Mouse (Mus musculus): ENCODE measurements around the gene Evpl.
"Not testable (repeated sequence)": the region's sequence is repeated elsewhere in the genome, so short reads cannot be mapped to it uniquely, and the experiment has no call there.

Gene Evpl

DNA sequence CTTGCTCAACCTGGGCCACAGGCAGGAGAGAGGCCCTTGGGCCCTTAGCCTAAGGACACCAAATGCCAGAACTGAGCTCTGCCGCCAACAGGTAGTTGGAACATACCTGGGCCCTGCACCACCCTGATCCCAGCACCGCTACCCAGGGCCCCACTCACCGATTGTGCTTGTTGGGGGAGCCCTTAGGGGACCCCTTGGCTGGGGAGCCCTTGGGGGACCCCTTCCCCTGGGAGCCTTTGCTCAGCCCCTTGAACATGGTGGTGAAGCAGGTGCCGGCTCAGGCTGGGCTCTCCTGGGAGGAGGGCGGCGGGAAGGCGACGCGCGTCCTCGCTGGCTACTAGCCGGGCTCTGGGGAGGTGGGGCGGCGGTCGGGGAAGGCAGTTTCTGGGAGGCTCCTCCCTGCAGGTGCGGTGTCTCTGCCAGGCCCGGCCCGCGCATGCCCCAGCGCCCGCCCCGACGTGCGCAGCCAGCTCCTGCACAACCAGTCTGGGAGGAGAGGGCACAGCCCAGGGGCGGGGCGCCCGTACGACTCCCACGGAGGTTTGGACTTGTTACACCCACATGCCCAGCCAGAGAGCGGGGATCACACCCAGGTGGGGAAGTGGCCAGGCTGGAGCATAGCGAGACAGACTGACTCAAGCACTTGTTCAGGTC is at the start of gene Evpl:
Gene Evpl, minus strand, starts transcription at position 336 of the 654 bp plus-strand sequence.
- no peak for DNase-seq

DNA sequence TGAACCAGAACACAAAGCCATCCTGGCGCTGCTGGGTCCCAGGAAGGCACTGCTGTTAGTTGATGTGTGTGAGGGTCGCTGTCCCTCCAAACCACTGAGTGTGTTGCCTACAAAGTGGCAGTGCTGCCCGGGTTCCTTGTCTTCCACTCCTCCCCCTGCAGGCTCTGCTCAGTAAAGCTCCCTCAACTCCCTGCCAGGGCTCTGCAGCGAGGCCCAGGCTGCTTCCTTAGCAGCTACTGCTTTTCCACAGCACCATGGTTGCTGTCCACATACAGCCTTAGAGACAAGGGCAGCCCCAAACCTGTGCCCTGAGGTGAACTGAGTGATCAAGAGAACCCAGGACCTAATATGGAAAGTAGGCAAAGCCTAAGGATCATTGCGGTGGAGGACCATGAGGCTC is 49.5 kb upstream of the Evpl start:
- no peak for DNase-seq

DNA sequence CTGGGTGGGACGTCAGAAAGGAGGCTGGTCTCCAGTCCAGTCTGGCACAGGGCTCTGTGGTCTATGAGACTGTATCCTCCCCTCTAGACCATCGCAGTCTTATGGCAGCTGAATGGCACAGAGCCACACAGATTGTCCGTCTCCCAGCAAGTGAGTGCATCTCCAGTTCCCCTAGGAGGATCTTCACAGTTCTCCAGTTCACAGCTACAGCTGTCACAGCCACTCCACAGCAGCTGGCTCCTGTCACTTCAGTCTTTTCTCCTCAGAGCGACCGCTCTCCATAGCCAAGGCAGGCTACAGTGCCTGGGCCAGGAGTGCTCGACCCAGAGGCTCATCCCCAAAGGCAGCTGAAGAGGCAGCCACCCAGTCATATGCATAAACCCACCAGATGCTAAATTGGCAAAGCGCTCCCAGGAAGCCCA is 47.9 kb upstream of the Evpl start:
- no peak for DNase-seq

DNA sequence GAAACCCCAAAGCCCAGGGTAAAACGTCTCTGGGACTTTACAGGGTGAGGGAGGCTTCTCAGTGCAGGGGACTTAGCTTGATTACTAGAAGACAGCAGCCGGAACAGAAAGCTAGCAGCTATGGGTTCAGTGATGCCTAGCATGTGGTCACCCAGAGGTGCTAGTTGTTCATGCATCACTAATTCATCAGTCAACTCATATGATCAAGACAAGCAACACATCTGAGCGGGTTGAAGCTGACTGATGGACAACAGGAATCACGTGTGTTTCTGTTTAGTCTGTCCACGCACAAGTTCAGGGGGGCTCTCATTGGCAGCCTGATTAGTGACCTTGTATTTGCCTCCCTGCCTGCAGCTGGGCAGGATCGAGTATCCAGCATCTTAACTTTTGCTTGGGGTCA is 46.1 kb upstream of the Evpl start:
- DNase-seq: no peak

- no peak for DNase-seq
Measured at GRCm38 (mm10) chr11:116282912-116283521, 45.1 kb upstream of the Evpl start.

- DNase-seq: no peak
Measured at GRCm38 (mm10) chr11:116282089-116282488, 44.2 kb upstream of the Evpl start.

DNA sequence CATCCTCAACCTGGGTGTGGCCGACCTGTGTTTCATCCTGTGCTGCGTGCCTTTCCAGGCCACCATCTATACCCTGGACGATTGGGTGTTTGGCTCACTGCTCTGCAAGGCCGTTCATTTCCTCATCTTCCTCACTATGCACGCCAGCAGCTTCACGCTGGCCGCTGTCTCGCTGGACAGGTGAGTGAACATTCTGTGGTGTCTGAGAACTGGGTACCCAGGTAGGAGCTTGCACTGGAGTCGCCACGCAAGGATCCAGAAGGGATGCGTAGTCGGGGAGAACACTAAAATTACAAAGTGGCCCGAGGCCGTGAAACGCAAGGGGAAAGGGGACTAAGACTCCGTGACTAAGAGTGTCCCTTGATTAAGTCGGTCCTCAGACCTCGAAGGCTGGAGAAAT is 43.8 kb upstream of the Evpl start:
- DNase-seq: no peak

DNA sequence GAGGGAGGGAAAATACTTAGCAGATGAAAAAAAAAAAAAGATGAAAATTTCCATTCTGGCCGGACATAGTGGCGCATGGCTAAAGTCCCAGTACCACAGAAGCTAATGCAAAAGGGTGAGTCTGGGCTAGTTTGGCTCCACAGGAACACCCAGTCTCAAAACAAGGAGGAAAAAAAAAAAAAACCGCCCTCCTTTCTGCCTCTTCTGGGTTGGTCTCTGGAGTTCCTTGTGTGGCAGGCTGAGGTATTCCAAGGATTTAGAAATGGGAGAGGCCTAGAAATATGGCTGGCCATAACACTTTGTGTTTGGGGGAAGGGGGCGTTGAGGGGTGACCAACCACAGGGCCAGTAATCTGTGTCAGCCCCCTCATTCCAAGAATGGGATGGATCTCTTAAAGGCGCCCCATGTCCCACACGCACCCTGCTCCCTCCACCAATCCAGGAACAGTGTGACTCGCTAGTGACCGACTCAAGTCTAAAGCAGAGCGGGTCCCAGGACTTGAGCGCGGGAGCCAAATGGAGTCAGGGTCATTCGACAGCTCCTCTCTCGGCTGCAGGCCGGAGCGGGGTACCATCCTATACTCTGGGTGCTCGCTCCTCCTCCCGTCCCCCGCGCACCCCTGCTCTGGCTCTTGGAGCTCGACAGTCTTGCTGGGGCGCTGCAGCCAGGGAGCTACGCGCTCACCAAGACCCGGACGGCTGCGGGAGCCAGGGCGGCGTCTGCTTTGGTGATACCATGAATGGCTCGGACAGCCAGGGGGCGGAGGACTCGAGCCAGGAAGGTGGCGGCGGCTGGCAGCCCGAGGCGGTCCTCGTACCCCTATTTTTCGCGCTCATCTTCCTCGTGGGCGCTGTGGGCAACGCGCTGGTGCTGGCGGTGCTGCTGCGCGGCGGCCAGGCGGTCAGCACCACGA is 43.1 kb upstream of the Evpl start, which contains the start of gene Galr2:
Gene Galr2, plus strand, starts transcription at position 189 of the 913 bp plus-strand sequence.
- no peak for DNase-seq

DNA sequence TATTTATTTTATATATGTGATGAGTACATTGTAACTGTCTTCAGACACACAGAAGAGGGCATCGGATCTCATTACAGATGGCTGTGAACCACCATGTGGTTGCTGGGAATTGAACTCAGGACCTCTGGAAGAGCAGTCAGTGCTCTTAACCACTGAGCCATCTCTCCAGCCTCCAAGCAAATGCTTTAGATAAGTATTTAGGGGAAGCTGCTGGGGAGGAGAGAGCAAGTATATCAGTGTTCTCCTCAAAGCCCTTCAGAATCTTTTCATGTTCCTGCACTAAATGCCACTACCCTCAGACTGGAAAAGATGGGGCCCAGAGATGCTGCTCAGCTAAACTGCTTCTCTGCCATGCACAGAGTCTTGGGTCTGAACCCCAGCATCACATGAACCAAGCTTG is 39.3 kb upstream of the Evpl start:
- DNase-seq: not testable (repeated sequence)

DNA sequence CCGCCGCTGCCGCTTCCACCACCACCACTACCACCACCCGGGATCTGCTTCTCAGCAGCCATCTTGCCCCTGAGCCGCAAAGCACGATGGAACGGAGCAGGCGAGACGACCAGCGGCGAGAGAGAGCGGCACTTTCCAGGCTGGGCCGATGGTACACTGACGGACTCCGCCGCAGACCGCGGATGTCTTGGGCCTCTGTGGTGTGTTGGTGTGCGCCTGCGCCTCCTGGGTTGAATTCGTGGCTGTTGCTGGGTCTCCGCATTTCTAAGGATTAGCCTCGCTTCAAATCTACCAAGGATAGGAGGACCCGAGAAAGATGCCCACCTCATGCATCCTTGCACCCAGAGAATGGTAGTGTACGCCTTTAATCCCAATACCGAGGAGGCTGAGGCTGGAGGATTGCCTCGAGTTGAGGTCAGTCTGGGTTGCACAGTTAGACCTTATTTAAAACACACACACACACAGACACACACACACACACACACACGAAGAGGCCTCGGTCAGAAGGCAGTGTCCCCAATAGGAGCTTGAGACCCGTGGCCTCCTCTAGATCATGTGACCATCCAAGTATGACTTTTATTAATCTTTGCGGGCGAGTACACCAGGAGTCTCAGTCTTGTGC is 36.3 kb upstream of the Evpl start, which contains the start of gene Srp68:
Gene Srp68, minus strand, starts transcription at position 173 of the 622 bp plus-strand sequence.
- peak; percentile 95 to 96 for DNase-seq

DNA sequence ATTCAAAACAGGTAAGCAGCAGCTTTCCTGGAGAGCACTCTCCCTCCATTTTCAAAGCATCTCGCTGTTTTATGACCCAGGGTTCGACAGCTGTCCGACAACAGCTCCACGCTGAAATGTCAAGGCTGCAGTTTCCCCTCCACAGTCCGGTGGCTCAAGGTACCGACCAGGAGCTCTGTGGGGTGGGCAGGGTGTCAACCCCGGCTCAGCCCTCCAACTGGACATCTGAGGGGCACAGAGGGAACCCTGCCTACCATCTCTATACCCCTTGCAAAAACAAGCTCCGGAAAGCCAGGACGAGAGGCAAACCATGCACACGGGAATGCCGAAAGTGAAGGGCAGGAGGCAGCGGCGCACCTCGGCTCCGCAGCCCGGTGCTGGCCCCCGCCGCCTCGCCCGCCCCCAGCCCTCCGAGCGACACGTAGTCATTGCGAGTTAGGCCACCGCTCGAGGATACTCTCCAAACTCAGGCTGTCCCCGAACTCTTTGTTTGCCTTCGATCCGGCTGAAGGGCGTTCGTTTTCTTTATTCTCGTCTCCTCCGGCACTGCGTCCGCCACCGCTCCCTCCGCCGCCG is 35.7 kb upstream of the Evpl start:
- no peak for DNase-seq

- DNase-seq: no peak
Measured at GRCm38 (mm10) chr11:116272589-116273468, 35.0 kb upstream of the Evpl start.

- DNase-seq: no peak
Measured at GRCm38 (mm10) chr11:116269560-116269959, 31.7 kb upstream of the Evpl start.

- DNase-seq: no peak
Measured at GRCm38 (mm10) chr11:116268313-116268712, 30.4 kb upstream of the Evpl start.

GRCm38 (mm10) chr11:116267637-116268036 is 29.8 kb upstream of the Evpl start:
- no peak for DNase-seq

DNA sequence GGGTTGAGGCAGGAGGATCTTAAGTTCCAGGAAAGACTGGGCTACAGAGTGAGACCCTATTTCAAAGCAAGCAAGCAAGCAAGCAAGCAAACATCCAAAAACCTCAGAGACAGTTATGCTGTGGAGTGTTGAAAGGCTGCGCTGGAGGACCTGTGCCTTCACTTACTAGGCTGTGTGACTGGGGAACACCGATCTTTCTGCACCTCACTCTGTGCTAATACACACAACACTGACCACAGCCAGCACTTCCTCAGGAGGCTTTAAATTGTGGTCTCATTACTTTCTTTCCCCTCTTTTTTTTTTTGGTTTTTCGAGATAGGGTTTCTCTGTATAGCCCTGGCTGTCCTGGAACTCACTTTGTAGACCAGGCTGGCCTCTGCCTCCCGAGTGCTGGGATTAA is 28.0 kb upstream of the Evpl start:
- DNase-seq: no peak

DNA sequence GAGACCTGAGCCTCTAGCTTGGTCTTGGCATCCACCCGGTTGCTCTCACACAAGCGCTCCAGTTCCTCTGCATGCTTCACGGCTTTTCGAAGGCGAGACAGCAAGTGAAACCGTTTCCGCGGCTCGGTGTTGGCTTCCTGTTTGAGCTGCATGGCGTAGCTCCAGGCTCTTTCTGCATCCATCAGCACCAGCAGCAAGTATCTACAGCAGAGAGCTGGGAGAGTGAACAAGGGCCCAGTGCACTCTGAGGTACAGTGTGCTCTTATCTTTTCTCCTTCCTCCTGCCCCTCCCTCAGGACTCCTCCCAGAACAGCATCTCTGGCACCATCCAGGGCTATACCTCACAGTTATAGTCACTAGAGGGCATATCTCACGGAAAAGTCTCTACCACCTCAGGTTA is 27.5 kb upstream of the Evpl start:
- no peak for DNase-seq

DNA sequence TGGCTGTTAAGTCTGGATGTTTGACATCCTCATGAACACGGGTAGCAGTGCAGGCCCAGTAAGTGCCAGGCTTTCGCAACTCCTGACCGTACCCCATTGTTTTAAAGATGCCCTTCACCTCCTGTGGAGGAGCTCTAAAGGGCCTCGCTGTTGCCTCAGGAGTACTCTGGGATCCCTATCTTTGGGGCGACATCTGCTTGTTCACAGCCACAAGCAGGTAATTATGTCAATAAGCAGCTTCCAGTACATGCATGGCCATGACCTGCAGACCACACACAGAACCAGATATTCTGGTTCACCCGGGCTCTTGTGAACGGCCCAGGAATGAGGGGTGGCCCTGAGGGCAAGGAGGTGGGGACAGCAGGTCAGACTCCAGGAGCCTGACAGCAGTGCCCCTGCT is 22.4 kb upstream of the Evpl start:
- no peak for DNase-seq

DNA sequence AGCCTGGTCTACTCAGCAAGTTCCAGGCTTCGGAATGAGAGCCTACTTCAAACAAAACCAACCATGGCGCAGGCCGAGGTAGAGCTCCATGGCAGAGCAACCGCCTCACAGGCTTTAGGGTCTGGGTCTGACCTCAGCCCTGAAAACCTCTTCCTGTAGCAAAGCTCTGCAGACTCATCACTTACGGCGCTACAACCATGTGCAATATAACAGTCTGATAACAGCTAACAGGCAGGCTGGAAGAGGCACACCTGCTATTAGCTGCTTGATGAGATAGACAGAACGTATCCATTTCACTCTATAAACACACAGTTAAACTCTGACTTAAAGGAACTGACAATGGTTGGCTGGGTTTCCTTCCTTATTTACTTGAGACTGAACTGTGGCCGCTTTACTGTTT is 21.6 kb upstream of the Evpl start:
- DNase-seq: no peak

DNA sequence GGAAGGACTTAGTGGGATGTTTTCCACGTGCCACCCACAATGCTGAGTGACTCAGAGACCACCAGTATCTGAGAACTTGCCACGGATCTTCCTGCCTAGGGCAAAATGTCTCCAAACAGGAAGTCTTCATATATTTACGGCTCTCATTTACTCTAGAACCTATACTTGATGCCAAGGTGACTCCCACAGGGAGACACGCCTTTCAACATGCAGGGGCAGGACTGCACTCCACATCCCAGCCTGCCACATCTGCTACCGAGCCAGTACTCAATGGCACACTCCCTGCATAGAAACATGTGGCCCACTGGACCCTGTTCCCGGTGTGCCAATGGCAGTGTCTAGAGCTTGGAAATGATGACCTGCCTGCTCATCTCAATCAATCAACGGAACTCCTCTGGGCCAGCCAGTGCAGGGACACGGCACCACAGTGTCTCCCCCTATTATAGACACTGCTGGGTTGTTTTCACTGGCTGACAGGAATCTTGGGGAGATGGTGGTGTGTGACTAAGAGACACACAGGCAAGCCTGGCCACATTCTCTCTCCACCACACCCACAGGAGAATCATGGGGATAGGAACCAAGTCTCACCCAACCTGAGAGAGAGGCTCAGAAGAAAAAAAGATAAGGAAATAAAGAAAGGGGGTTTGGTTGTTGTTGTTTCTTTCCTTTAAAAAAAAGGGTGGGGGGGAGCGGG is 18.3 kb upstream of the Evpl start:
- DNase-seq: no peak
